Mouse (Mus musculus) heart, postnatal 0 days (tissue): ENCODE data around the gene Myh3. TPM values are rescaled to one million over a fixed set of nuclear protein-coding genes. Genes with fewer than 3 reads are reported as not detected.
A peak's percentile ranks its signal among the peaks of the same experiment; 100 is the strongest.

Experiments used
- ATAC-seq: fragments of 200-750 bp; cut with Nextera tagmentation; 2 replicates; pipeline ENCODE4 v1.8.0; 2017; ENCODE audit warnings: low read depth, moderate number of reproducible peaks, moderate library complexity; ENCODE audit not compliant: insufficient read depth
- DNase-seq: peaks from one replicate; pipeline ENCODE4 v3.0.0-alpha.2; 2016; ENCODE audit warnings: low spot score
- H3K27ac ChIP-seq: fragments of 300-500 bp; sonication (generic); 2 replicates; pipeline ENCODE4 v1.5.1; 2014; ENCODE audit warnings: low read depth, mild to moderate bottlenecking
- H3K27me3 ChIP-seq: fragments of 300-500 bp; sonication (generic); 2 replicates; pipeline ENCODE4 v1.6.1; 2014; ENCODE audit warnings: low read length, mixed read lengths; ENCODE audit not compliant: control insufficient read depth, insufficient read depth
- H3K36me3 ChIP-seq: fragments of 300-500 bp; sonication (generic); replicated peaks from 2 replicates; pipeline ENCODE4 v1.6.1; 2014; ENCODE audit warnings: low read length, mixed read lengths; ENCODE audit not compliant: control insufficient read depth, insufficient read depth
- H3K4me1 ChIP-seq: fragments of 300-500 bp; sonication (generic); 2 replicates; pipeline ENCODE4 v1.6.1; 2014; ENCODE audit warnings: antibody characterized with exemption; ENCODE audit not compliant: control insufficient read depth, insufficient read depth
- H3K4me2 ChIP-seq: fragments of 300-500 bp; sonication (generic); 2 replicates; pipeline ENCODE4 v1.6.1; 2014; ENCODE audit warnings: low read depth, mild to moderate bottlenecking, low read length, moderate library complexity
- H3K4me3 ChIP-seq: fragments of 300-500 bp; sonication (generic); 2 replicates; pipeline ENCODE4 v1.5.1; 2014; ENCODE audit warnings: low read depth, low read length
- H3K9ac ChIP-seq: fragments of 300-500 bp; sonication (generic); replicated peaks from 2 replicates; pipeline ENCODE4 v1.6.1; 2014; ENCODE audit warnings: low read depth, low read length, mixed read lengths
- H3K9me3 ChIP-seq: fragments of 300-500 bp; sonication (generic); replicated peaks from 2 replicates; pipeline ENCODE4 v1.6.1; 2016; ENCODE audit warnings: low read length; ENCODE audit not compliant: control insufficient read depth
- CTCF ChIP-seq: IDR thresholded peaks from 2 replicates; pipeline ENCODE4 v1.5.1; 2016; ENCODE audit warnings: antibody characterized with exemption, control low read depth, low read depth
- EP300 ChIP-seq: IDR thresholded peaks from 2 replicates; pipeline ENCODE4 v1.6.1; 2016; ENCODE audit warnings: antibody characterized with exemption, low read depth
- WGBS: fragments of 180-500 bp; shearing (Covaris S2); extraction: QIAGEN DNeasy Blood & Tissue Kit; methylation state at CpG from one replicate; pipeline ENCODE4 v1.1.7; 2014; 5-methylcytosine and 5-hydroxymethylcytosine counted together
- polyA plus RNA-seq: library from polyadenylated mRNA; unstranded; fragments of >200 nt; fragmentation: Nextera tagmentation; extraction: Ambion mirVana; gene quantifications from 2 replicates; pipeline ENCODE4 v1.2.1, GENCODE M21; 2015
- total RNA-seq: library from RNA; depleted of rRNA; stranded (reverse); fragments of >200 nt; gene quantifications from 2 replicates; pipeline ENCODE4 v1.2.3, GENCODE M21; 2014; ENCODE audit warnings: low replicate concordance

Myh3 gene
- total and polyA plus RNA-seq, 2 experiments from 2014 or later: 0.01 TPM; not detected in 1

GRCm38 (mm10) chr11:67036892-67037291 lies 41.2 kb upstream of the Myh3 start:
- Histone ChIP-seq H3K9ac (no peak overlapping the region), H3K27ac (no peak overlapping the region), H3K4me2 (no peak overlapping the region), H3K27me3 (no peaks in the 10 kb centered on the region), H3K4me1 (no peaks in the 10 kb centered on the region), H3K4me3 (no peak overlapping the region), H3K9me3 (no peaks in the 10 kb centered on the region), H3K36me3 (peaks cover 47% of the 10 kb centered on the region)
- ATAC-seq (no peak), DNase-seq (no peak)
- 91% methylated on average over 9 of the region's 9 CpGs for WGBS
- TF ChIP-seq EP300 (no peak), CTCF (no peak)

GRCm38 (mm10) chr11:67039799-67040198 lies 38.3 kb upstream of the Myh3 start:
- 87% methylated on average over 3 of the region's 3 CpGs for WGBS
- Histone ChIP-seq H3K4me2 (no peak overlapping the region), H3K9me3 (no peaks in the 10 kb centered on the region), H3K4me3 (no peak overlapping the region), H3K36me3 (peaks cover 49% of the 10 kb centered on the region), H3K27ac (no peak overlapping the region), H3K27me3 (no peaks in the 10 kb centered on the region), H3K9ac (no peak overlapping the region), H3K4me1 (no peaks in the 10 kb centered on the region)
- no peak for ATAC-seq
- DNase-seq: no peak
- no peak for TF ChIP-seq EP300
- no peak for TF ChIP-seq CTCF

DNA sequence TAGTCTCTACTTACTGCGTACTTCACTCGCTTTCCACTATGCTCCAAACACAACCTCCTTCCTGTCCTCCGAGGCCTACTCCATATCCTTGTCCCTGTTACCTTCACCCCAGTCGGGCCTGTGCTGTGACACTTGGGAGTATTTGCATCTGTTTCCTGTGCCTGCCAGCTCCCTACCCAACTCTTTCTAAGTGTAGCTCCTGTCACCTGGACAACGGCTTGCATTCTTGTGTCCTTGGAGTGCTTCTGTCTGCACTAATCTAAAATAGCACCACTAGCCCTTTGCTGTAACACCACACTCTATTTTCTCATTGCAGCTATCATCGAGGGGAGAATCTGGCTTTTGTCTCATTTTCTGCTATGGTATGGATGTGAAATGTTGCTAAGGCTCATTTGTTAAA lies 37.6 kb upstream of the Myh3 start:
- Histone ChIP-seq H3K9me3 (no peaks in the 10 kb centered on the region), H3K27me3 (no peaks in the 10 kb centered on the region), H3K36me3 (peaks cover 49% of the 10 kb centered on the region), H3K4me1 (no peaks in the 10 kb centered on the region), H3K9ac (no peak overlapping the region), H3K4me3 (no peak overlapping the region), H3K4me2 (no peak overlapping the region), H3K27ac (0 out of 2 replicates have a peak overlapping the region, but pooled peaks have one; percentile 9)
- ATAC-seq: peak; percentile 73
- peak; percentile 11 for DNase-seq
- 52% methylated on average over 6 of the region's 6 CpGs for WGBS
- no peak for TF ChIP-seq CTCF
- no peak for TF ChIP-seq EP300

- no peaks in the 10 kb centered on the region for H3K27me3 ChIP-seq
- no peak overlapping the region for H3K9ac ChIP-seq
- H3K4me2 ChIP-seq: no peak overlapping the region
- TF ChIP-seq CTCF (no peak), EP300 (no peak)
- H3K36me3 ChIP-seq: peaks cover 34% of the 10 kb centered on the region
- WGBS: 65% methylated on average over 8 of the region's 8 CpGs
- ATAC-seq (no peak), DNase-seq (no peak)
- H3K9me3 ChIP-seq: no peaks in the 10 kb centered on the region
- H3K4me1 ChIP-seq: peaks cover 4% of the 10 kb centered on the region; the same call in 1 of the 2 replicates
- H3K4me3 ChIP-seq: no peak overlapping the region
- no peak overlapping the region for H3K27ac ChIP-seq
Measured at GRCm38 (mm10) chr11:67043007-67043406, 35.1 kb upstream of the Myh3 start.

- no peaks in the 10 kb centered on the region for H3K9me3 ChIP-seq
- 80% methylated on average over 6 of the region's 6 CpGs for WGBS
- H3K36me3 ChIP-seq: peaks cover 20% of the 10 kb centered on the region
- no peak for ATAC-seq
- no peak overlapping the region for H3K4me2 ChIP-seq
- no peak for DNase-seq
- H3K4me3 ChIP-seq: no peak overlapping the region
- no peak overlapping the region for H3K27ac ChIP-seq
- TF ChIP-seq EP300 (no peak), CTCF (no peak)
- no peak overlapping the region for H3K9ac ChIP-seq
- H3K27me3 ChIP-seq: no peaks in the 10 kb centered on the region
- peaks cover 4% of the 10 kb centered on the region; the same call in 1 of the 2 replicates for H3K4me1 ChIP-seq
Measured at GRCm38 (mm10) chr11:67044959-67045358, 33.1 kb upstream of the Myh3 start.

DNA sequence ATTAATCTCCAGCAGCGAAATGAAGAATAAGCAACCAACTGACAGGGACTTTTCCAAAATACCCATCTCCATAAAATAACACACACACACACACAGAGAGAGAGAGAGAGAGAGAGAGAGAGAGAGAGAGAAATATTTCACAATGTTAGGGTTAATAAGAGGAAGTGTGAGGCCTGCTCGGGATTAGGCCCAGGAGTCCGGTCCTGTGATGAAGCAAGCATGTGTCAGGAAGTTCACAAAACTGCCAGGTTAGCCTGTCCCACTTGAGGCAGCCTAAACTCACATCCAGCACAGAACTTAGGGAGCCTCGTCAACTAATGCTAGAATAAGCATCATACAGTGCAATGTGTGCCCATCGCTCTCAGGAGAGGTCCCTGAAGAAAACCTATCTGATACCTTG lies 30.9 kb upstream of the Myh3 start:
- Histone ChIP-seq H3K4me2 (no peak overlapping the region), H3K4me1 (peaks cover 4% of the 10 kb centered on the region; the same call in 1 of the 2 replicates), H3K36me3 (no peaks in the 10 kb centered on the region; the same call in 1 of the 2 replicates), H3K4me3 (no peak overlapping the region), H3K9me3 (no peaks in the 10 kb centered on the region), H3K27ac (no peak overlapping the region), H3K27me3 (no peaks in the 10 kb centered on the region), H3K9ac (no peak overlapping the region)
- WGBS: 80% methylated on average over 5 of the region's 5 CpGs
- ATAC-seq: no peak
- DNase-seq: no peak
- TF ChIP-seq CTCF: no peak
- TF ChIP-seq EP300: no peak
